Mouse (Mus musculus): Measurements from ENCODE around the gene Hba-x. TPM values are rescaled to one million over a fixed set of nuclear protein-coding genes. Genes with fewer than 3 reads are reported as not detected.

Hba-x gene
- not detected in 2 replicates for total RNA-seq (2012; rRNA removed)

- in situ Hi-C loops (cut with MboI; ENCODE audit: low sequenced_read_pairs in 2 of 2, unreplicated experiment in 2 of 2), result no loop called here
- Histone ChIP-seq H3K4me1 (ENCODE audit: control insufficient read depth in 2 of 2, insufficient read depth in 2 of 2, low read length in 2 of 2, poor library complexity in 1 of 2) (no peaks in the 10 kb centered on the region; a peak in 1 of 4 replicates), H3K36me3 (ENCODE audit: control insufficient read depth, insufficient read depth, low read length, poor library complexity, severe bottlenecking) (no peaks in the 10 kb centered on the region), H3K4me3 (ENCODE audit: insufficient read depth in 1 of 2, low read depth in 1 of 2, low read length in 2 of 2, poor library complexity in 1 of 2, severe bottlenecking in 1 of 2) (no peak within 1 kb of the TSS), H3K9me3 (ENCODE audit: control insufficient read depth, insufficient read depth, low read depth, low read length) (no peaks in the 10 kb centered on the region), H3K9ac (ENCODE audit: insufficient read depth, low read depth, low read length, poor library complexity, severe bottlenecking) (no peak within 1 kb of the TSS), H3K27ac (ENCODE audit: insufficient read depth, low read depth, low read length, poor library complexity, severe bottlenecking) (no peak within 1 kb of the TSS)
- no peak for DNase-seq (ENCODE audit: low read depth, low spot score)
- no peak for TF ChIP-seq CHD2 (IDR thresholded peaks at IDR 0.05; ENCODE audit: low read depth, low read length)
- no peak for TF ChIP-seq ZC3H11A (IDR thresholded peaks at IDR 0.05; ENCODE audit: borderline replicate concordance, low read depth, low read length)
- no peak for TF ChIP-seq ZNF384 (IDR thresholded peaks at IDR 0.05; ENCODE audit: low read depth, low read length)
- no peak for TF ChIP-seq HCFC1 (IDR thresholded peaks at IDR 0.05; ENCODE audit: borderline replicate concordance, insufficient read depth, low read length)
- no peak for TF ChIP-seq MAFK (IDR thresholded peaks at IDR 0.05; ENCODE audit: insufficient read depth, low read depth, low read length)
These were observed at the start of gene Hba-x for GRCm38 (mm10) chr11:32276347-32276746. Gene Hba-x (plus strand): TSS chr11:32276400.

DNA sequence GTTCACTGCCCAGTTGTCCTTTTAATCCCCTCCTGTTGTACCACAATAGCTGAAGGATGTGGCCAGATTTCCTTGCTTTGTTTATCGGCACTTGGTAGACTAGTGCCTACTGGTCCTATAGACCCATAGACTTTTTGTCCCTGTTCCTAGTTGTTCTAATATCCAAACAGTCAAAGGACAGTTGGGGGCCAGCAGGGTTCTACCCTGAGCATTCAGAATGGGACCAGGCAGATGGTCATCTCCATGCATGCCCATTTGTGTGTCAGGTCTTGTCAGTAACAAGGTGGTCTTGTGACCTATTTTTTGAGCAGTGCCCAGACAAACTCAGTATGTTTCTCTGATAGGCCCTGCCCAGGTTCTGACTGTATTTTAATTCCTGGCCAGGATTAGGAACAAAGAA is 49.2 kb upstream of the Hba-x start:
- no peaks in the 10 kb centered on the region for H3K9me3 ChIP-seq (ENCODE audit: control insufficient read depth, insufficient read depth, low read depth, low read length)
- H3K9ac ChIP-seq (ENCODE audit: insufficient read depth, low read depth, low read length, poor library complexity, severe bottlenecking), result peak overlapping the region; percentile 93
- peaks cover 0 to 19% of the 10 kb centered on the region in 2 experiments; a peak in 3 of 4 replicates for H3K4me1 ChIP-seq (ENCODE audit: control insufficient read depth in 2 of 2, insufficient read depth in 2 of 2, low read length in 2 of 2, poor library complexity in 1 of 2)
- peak overlapping the region; percentile 87 to 92 for H3K4me3 ChIP-seq (ENCODE audit: insufficient read depth in 1 of 2, low read depth in 1 of 2, low read length in 2 of 2, poor library complexity in 1 of 2, severe bottlenecking in 1 of 2)
- DNase-seq (ENCODE audit: low read depth, low spot score), result no peak
- H3K36me3 ChIP-seq (ENCODE audit: control insufficient read depth, insufficient read depth, low read length, poor library complexity, severe bottlenecking), result peaks cover 21% of the 10 kb centered on the region; the same call in 1 of the 2 replicates
- TF ChIP-seq MAFK (IDR thresholded peaks at IDR 0.05; ENCODE audit: insufficient read depth, low read depth, low read length) (no peak), ZNF384 (IDR thresholded peaks at IDR 0.05; ENCODE audit: low read depth, low read length) (no peak), ZC3H11A (IDR thresholded peaks at IDR 0.05; ENCODE audit: borderline replicate concordance, low read depth, low read length) (no peak), CHD2 (IDR thresholded peaks at IDR 0.05; ENCODE audit: low read depth, low read length) (no peak), HCFC1 (IDR thresholded peaks at IDR 0.05; ENCODE audit: borderline replicate concordance, insufficient read depth, low read length) (no peak)
- in situ Hi-C loops (cut with MboI; ENCODE audit: low sequenced_read_pairs in 2 of 2, unreplicated experiment in 2 of 2), result no loop called here
- H3K27ac ChIP-seq (ENCODE audit: insufficient read depth, low read depth, low read length, poor library complexity, severe bottlenecking), result no peak overlapping the region

DNA sequence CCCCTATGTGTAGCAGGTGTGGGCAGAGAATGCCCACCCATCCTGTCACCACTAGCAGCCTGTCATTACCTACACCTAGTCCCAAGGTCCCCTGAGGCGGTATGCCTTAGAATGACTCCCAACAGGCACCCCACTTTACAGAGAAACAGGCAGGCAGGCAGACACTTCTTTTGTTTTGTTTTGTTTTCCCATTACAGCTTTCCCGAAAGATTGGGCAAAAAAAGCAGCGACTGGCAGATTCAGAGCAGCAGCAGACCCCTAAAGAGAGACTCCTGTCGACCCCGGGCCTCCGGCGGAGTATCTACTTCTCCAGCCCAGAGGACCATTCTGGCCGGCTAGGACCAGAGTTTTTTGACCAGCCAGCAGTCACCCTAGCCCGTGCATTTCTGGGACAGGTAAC is 48.6 kb upstream of the Hba-x start:
- Histone ChIP-seq H3K9me3 (ENCODE audit: control insufficient read depth, insufficient read depth, low read depth, low read length) (no peaks in the 10 kb centered on the region), H3K36me3 (ENCODE audit: control insufficient read depth, insufficient read depth, low read length, poor library complexity, severe bottlenecking) (peaks cover 25% of the 10 kb centered on the region; the same call in 1 of the 2 replicates), H3K9ac (ENCODE audit: insufficient read depth, low read depth, low read length, poor library complexity, severe bottlenecking) (no peak overlapping the region), H3K27ac (ENCODE audit: insufficient read depth, low read depth, low read length, poor library complexity, severe bottlenecking) (no peak overlapping the region), H3K4me3 (ENCODE audit: insufficient read depth in 1 of 2, low read depth in 1 of 2, low read length in 2 of 2, poor library complexity in 1 of 2, severe bottlenecking in 1 of 2) (no peak overlapping the region), H3K4me1 (ENCODE audit: control insufficient read depth in 2 of 2, insufficient read depth in 2 of 2, low read length in 2 of 2, poor library complexity in 1 of 2) (peaks cover 0 to 17% of the 10 kb centered on the region in 2 experiments; a peak in 3 of 4 replicates)
- DNase-seq (ENCODE audit: low read depth, low spot score), result no peak
- no peak for TF ChIP-seq ZC3H11A (IDR thresholded peaks at IDR 0.05; ENCODE audit: borderline replicate concordance, low read depth, low read length)
- no peak for TF ChIP-seq CHD2 (IDR thresholded peaks at IDR 0.05; ENCODE audit: low read depth, low read length)
- no peak for TF ChIP-seq MAFK (IDR thresholded peaks at IDR 0.05; ENCODE audit: insufficient read depth, low read depth, low read length)
- no peak for TF ChIP-seq HCFC1 (IDR thresholded peaks at IDR 0.05; ENCODE audit: borderline replicate concordance, insufficient read depth, low read length)
- no peak for TF ChIP-seq ZNF384 (IDR thresholded peaks at IDR 0.05; ENCODE audit: low read depth, low read length)
- in situ Hi-C loops (cut with MboI; ENCODE audit: low sequenced_read_pairs in 2 of 2, unreplicated experiment in 2 of 2), result no loop called here

- TF ChIP-seq CHD2 (IDR thresholded peaks at IDR 0.05; ENCODE audit: low read depth, low read length) (no peak), MAFK (IDR thresholded peaks at IDR 0.05; ENCODE audit: insufficient read depth, low read depth, low read length) (no peak), HCFC1 (IDR thresholded peaks at IDR 0.05; ENCODE audit: borderline replicate concordance, insufficient read depth, low read length) (no peak), ZNF384 (IDR thresholded peaks at IDR 0.05; ENCODE audit: low read depth, low read length) (no peak)
- Histone ChIP-seq H3K9me3 (ENCODE audit: control insufficient read depth, insufficient read depth, low read depth, low read length) (no peaks in the 10 kb centered on the region), H3K9ac (ENCODE audit: insufficient read depth, low read depth, low read length, poor library complexity, severe bottlenecking) (no peak overlapping the region), H3K4me1 (ENCODE audit: control insufficient read depth in 2 of 2, insufficient read depth in 2 of 2, low read length in 2 of 2, poor library complexity in 1 of 2) (peaks cover 0 to 13% of the 10 kb centered on the region in 2 experiments; a peak in 2 of 4 replicates), H3K27ac (ENCODE audit: insufficient read depth, low read depth, low read length, poor library complexity, severe bottlenecking) (no peak overlapping the region), H3K36me3 (ENCODE audit: control insufficient read depth, insufficient read depth, low read length, poor library complexity, severe bottlenecking) (peaks cover 30% of the 10 kb centered on the region; the same call in 1 of the 2 replicates), H3K4me3 (ENCODE audit: insufficient read depth in 1 of 2, low read depth in 1 of 2, low read length in 2 of 2, poor library complexity in 1 of 2, severe bottlenecking in 1 of 2) (no peak overlapping the region)
- in situ Hi-C loops (cut with MboI; ENCODE audit: low sequenced_read_pairs in 2 of 2, unreplicated experiment in 2 of 2), result no loop called here
- DNase-seq (ENCODE audit: low read depth, low spot score), result no peak
These were observed 47.8 kb upstream of the Hba-x start for GRCm38 (mm10) chr11:32228292-32228845.

Measured in ES-E14 (cell line).